Mouse (Mus musculus): ENCODE data around the gene Arhgef28.

DNA sequence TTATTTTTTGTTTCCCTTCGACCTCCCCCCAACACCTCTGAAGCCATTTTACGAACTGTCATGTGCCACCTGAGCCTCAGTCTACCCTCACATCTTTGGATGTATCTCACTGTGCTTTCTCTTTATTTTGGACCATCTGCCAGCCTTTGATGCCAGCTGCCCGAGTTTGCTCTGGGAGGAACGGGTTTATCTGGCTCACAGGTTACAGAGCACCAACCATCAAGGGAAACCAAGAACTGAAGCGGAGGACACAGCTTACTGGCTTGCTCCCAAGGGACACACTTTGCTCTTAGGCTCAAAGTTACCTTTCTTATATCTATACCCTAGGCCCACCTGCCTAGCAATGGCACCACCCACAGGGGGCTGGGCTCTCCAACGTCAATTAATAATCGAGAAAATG is 39.1 kb upstream of the Arhgef28 start:
- TF ChIP-seq TAL1 (conservative IDR thresholded peaks at IDR 0.05; ENCODE audit: low read depth, low read length) (no peak), CTCF (IDR thresholded peaks at IDR 0.05; ENCODE audit: low read depth, low read length) (no peak), GATA2 (IDR thresholded peaks at IDR 0.05; ENCODE audit: borderline replicate concordance, low read depth, low read length) (no peak), POLR2AphosphoS5 (IDR thresholded peaks at IDR 0.05; ENCODE audit: insufficient replicate concordance, low read depth, low read length) (no peak)
